Mouse (Mus musculus) heart, postnatal 0 days (tissue): ENCODE measurements at regions not wholly inside any gene's neighbourhood (a gene's known extent, or its start where the extent isn't known, plus 50 kb on each side); places are given as distances from the start of the nearest gene placed in this dataset.

ENCODE experiments used
- ATAC-seq: fragments of 200-750 bp; cut with Nextera tagmentation; 2 replicates; pipeline ENCODE4 v1.8.0; 2017; ENCODE audit warnings: low read depth, moderate number of reproducible peaks, moderate library complexity; ENCODE audit not compliant: insufficient read depth
- DNase-seq: peaks from one replicate; pipeline ENCODE4 v3.0.0-alpha.2; 2016; ENCODE audit warnings: low spot score
- H3K27ac ChIP-seq: fragments of 300-500 bp; sonication (generic); 2 replicates; pipeline ENCODE4 v1.5.1; 2014; ENCODE audit warnings: low read depth, mild to moderate bottlenecking
- H3K27me3 ChIP-seq: fragments of 300-500 bp; sonication (generic); 2 replicates; pipeline ENCODE4 v1.6.1; 2014; ENCODE audit warnings: low read length, mixed read lengths; ENCODE audit not compliant: control insufficient read depth, insufficient read depth
- H3K36me3 ChIP-seq: fragments of 300-500 bp; sonication (generic); replicated peaks from 2 replicates; pipeline ENCODE4 v1.6.1; 2014; ENCODE audit warnings: low read length, mixed read lengths; ENCODE audit not compliant: control insufficient read depth, insufficient read depth
- H3K4me1 ChIP-seq: fragments of 300-500 bp; sonication (generic); 2 replicates; pipeline ENCODE4 v1.6.1; 2014; ENCODE audit warnings: antibody characterized with exemption; ENCODE audit not compliant: control insufficient read depth, insufficient read depth
- H3K4me2 ChIP-seq: fragments of 300-500 bp; sonication (generic); 2 replicates; pipeline ENCODE4 v1.6.1; 2014; ENCODE audit warnings: low read depth, mild to moderate bottlenecking, low read length, moderate library complexity
- H3K4me3 ChIP-seq: fragments of 300-500 bp; sonication (generic); 2 replicates; pipeline ENCODE4 v1.5.1; 2014; ENCODE audit warnings: low read depth, low read length
- H3K9ac ChIP-seq: fragments of 300-500 bp; sonication (generic); replicated peaks from 2 replicates; pipeline ENCODE4 v1.6.1; 2014; ENCODE audit warnings: low read depth, low read length, mixed read lengths
- H3K9me3 ChIP-seq: fragments of 300-500 bp; sonication (generic); replicated peaks from 2 replicates; pipeline ENCODE4 v1.6.1; 2016; ENCODE audit warnings: low read length; ENCODE audit not compliant: control insufficient read depth
- CTCF ChIP-seq: IDR thresholded peaks from 2 replicates; pipeline ENCODE4 v1.5.1; 2016; ENCODE audit warnings: antibody characterized with exemption, control low read depth, low read depth
- EP300 ChIP-seq: IDR thresholded peaks from 2 replicates; pipeline ENCODE4 v1.6.1; 2016; ENCODE audit warnings: antibody characterized with exemption, low read depth
- WGBS: fragments of 180-500 bp; shearing (Covaris S2); extraction: QIAGEN DNeasy Blood & Tissue Kit; methylation state at CpG from one replicate; pipeline ENCODE4 v1.1.7; 2014; 5-methylcytosine and 5-hydroxymethylcytosine counted together

DNA sequence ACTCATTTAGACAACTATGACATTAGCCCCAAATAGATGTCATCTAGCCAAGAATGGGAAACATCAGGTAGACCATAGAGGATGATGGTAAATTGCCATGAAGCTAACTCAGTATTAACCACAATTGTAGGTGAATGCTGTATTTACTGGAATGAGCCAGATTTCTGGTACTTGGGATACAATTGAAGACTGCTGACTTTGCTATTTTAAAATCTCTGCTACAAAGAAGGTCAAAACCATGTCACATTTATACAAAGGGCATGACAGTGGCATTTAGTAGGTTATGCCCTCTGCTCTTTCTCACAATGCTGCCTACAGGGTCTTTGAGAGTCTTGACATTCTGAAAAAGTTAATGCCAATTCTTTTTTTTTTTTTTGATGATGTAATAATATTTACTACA is 178.8 kb upstream of the 4930583I09Rik start:
- H3K36me3 ChIP-seq, result no peaks in the 10 kb centered on the region
- H3K9me3 ChIP-seq, result no peaks in the 10 kb centered on the region
- no peak overlapping the region for H3K4me3 ChIP-seq
- DNase-seq (no peak), ATAC-seq (no peak)
- no peaks in the 10 kb centered on the region for H3K4me1 ChIP-seq
- no peaks in the 10 kb centered on the region for H3K27me3 ChIP-seq
- H3K4me2 ChIP-seq, result no peak overlapping the region
- no peak overlapping the region for H3K9ac ChIP-seq
- TF ChIP-seq CTCF (no peak), EP300 (no peak)
- no peak overlapping the region for H3K27ac ChIP-seq

DNA sequence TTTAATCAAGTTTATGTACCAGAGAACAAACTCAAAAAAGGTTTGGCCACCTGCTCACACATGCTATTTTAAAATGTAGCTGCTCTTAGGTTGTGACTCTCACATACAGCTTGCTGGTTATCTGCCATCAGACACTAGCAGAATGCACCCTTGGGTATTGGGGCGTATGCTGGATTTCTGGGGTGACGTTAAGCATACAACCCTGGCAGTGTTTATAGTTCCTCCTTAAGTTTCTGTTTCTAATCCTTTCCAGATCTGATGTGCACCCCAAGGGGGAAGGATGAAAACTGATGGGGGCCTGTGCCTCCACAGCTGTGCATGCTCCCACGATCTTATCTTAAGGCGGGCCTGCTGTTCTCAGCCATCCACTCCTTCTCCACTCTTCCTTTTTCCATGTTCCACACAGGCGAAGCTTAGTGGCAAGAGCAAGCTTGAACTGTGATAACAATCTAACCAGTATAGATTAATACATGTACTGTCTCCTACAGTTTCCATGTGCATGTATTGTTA is 164.8 kb upstream of the 4930583I09Rik start:
- Histone ChIP-seq H3K27me3 (no peaks in the 10 kb centered on the region), H3K9ac (no peak overlapping the region), H3K36me3 (no peaks in the 10 kb centered on the region), H3K4me3 (no peak overlapping the region), H3K4me1 (no peaks in the 10 kb centered on the region), H3K4me2 (no peak overlapping the region), H3K27ac (no peak overlapping the region), H3K9me3 (0 out of 2 replicates have a peak, but pooled peaks cover 9% of the 10 kb centered on the region)
- WGBS, result 56% methylated on average over 5 of the region's 5 CpGs
- TF ChIP-seq CTCF (no peak), EP300 (no peak)
- no peak for DNase-seq
- ATAC-seq, result no peak

DNA sequence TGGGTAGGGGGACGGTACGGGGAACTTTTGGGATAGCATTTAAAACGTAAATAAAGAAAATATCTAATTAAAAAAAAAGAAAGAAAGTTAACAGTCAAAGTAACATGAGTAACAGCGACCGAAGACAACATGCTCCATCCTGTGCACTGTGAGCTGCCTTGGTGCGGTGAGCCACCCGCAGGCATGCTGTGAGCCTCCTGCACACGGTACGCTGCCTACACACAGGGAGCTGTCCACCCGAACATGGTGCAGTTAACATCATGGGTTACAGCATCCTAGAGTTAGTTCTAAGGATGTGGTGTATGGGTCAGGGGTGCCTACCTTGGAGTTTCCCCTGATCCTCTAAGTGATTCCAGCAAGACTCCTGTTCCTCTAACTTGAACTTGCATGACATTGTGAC is 158.6 kb upstream of the 4930583I09Rik start:
- Histone ChIP-seq H3K4me2 (no peak overlapping the region), H3K4me3 (no peak overlapping the region), H3K9ac (no peak overlapping the region), H3K4me1 (no peaks in the 10 kb centered on the region), H3K27me3 (no peaks in the 10 kb centered on the region), H3K9me3 (no peaks in the 10 kb centered on the region), H3K36me3 (no peaks in the 10 kb centered on the region), H3K27ac (no peak overlapping the region)
- DNase-seq, result no peak
- TF ChIP-seq CTCF (no peak), EP300 (no peak)
- ATAC-seq, result no peak
- 80% methylated on average over 10 of the region's 10 CpGs for WGBS

DNA sequence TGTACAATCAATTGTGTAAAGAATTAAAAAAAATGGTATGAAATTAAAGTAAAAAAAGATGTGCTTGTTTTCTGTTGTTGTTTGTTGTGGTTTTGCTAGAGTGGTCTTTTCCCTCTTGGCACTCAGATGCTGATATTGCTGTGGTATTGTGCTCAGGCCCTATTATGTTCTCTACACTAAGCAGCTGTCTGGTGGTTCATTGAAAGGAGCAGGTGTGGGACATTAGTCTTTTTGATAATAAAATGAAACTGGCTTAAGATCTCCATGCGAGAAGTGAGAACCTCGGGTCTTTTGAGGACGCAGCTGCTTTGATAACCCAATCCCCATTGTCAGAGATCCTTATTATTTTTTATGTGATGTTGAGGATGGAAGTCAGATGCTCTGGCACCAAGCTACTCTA is 155.4 kb upstream of the 4930583I09Rik start:
- H3K27ac ChIP-seq, result no peak overlapping the region

DNA sequence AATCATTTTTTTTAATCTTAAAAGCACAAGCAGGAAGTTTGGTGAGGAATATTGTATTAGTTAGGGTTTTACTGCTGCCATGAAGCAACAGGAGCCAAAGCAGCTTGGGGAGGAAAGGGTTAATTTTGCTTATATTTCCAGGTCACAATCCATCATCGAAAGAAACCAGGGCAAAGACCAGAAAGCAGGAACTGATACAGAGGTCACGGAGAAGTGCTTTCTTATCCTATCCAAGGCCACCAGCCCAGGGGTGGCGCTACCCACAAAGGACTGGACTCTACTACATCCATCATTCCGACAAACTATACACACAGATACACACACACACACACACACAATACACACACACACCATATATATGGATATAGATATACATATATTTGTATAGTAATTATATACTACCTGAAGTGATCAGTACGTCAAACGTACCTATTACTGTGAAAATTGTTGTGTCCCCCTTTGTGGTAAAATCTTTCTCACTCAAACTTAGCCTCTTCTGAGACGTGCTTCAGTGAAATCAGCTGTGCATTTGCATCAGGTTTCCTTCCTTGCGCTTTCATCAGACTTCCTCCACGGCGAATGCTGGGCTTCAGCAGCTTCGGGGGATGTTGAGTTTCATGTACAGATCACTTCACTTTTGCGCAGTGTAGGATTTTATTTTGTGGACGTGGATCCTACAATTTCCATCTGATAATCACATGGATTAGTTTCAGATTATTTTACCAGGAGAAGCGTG is 148.6 kb upstream of the 4930583I09Rik start:
- WGBS, result 69% methylated on average over 14 of the region's 14 CpGs
- Histone ChIP-seq H3K27ac (no peak overlapping the region), H3K27me3 (no peaks in the 10 kb centered on the region), H3K4me2 (no peak overlapping the region), H3K9me3 (no peaks in the 10 kb centered on the region), H3K4me1 (no peaks in the 10 kb centered on the region), H3K9ac (no peak overlapping the region), H3K36me3 (no peaks in the 10 kb centered on the region), H3K4me3 (no peak overlapping the region)
- TF ChIP-seq EP300 (no peak), CTCF (no peak)
- no peak for DNase-seq
- no peak for ATAC-seq

More for the DNA sequence above, 155.4 kb upstream of the 4930583I09Rik start:
- Histone ChIP-seq H3K36me3 (no peaks in the 10 kb centered on the region), H3K4me3 (no peak overlapping the region), H3K9me3 (no peaks in the 10 kb centered on the region), H3K9ac (no peak overlapping the region), H3K4me1 (no peaks in the 10 kb centered on the region), H3K4me2 (no peak overlapping the region), H3K27me3 (no peaks in the 10 kb centered on the region)
- TF ChIP-seq EP300, result no peak
- no peak for TF ChIP-seq CTCF
- WGBS, result 83% methylated on average over 3 of the region's 3 CpGs
- ATAC-seq (no peak), DNase-seq (no peak)

DNA sequence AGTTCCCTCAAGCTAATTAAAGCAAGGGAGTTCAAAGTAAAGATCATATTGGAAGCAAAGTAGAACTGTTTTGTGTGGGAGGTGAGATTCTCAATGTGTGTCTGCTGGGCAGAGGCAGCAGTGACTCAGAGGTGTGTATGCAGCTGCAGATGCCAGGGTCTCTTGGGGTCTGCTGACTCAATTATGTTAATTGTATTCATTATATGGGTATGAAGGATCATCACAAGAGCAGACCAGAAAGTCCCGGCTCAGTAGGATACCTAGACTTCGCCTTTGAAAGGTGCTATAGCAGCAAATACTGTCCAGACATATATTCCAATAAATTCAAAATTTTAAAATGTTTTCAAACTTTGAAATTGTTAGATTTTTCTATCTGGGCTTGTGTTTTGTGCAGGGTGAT is 147.6 kb upstream of the 4930583I09Rik start:
- no peaks in the 10 kb centered on the region for H3K36me3 ChIP-seq
- no peak overlapping the region for H3K4me3 ChIP-seq
- H3K4me1 ChIP-seq, result no peaks in the 10 kb centered on the region
- no peak for ATAC-seq
- 65% methylated on average over 2 of the region's 2 CpGs for whole genome bisulfite sequencing
- DNase-seq, result no peak
- H3K4me2 ChIP-seq, result no peak overlapping the region
- no peak overlapping the region for H3K9ac ChIP-seq
- no peak overlapping the region for H3K27ac ChIP-seq
- no peaks in the 10 kb centered on the region for H3K27me3 ChIP-seq
- no peaks in the 10 kb centered on the region for H3K9me3 ChIP-seq
- TF ChIP-seq CTCF, result no peak
- no peak for TF ChIP-seq EP300
